In genomic region chr7:127022528-127023271, GRCm38 (mm10) we compare ENCODE assay signal across 8 mouse cellular contexts. TPM values are rescaled to one million over a fixed set of nuclear protein-coding genes. Genes with fewer than 3 reads are reported as not detected.
DNase-seq lines count a peak whose midpoint lies in the region; ATAC-seq and TF ChIP-seq lines count a peak whose summit lies in the region.

No protein-coding gene starts in this region.

- no peak for DNase-seq in heart, adult 2 months
- DNase-seq in adrenal gland, adult 18-20 months (ENCODE audit: low spot score in 2 of 2) = no peak
- DNase-seq in adrenal gland, postnatal 14 days = no peak
- no peak for DNase-seq in left cerebral cortex, postnatal 4 days

- no peak overlapping the region for H3K4me3 ChIP-seq in heart, embryonic 14.5 days (ENCODE audit: control insufficient read depth in 1 of 2, insufficient read depth in 1 of 2, low read depth in 1 of 2, low read length in 2 of 2)
- no peak overlapping the region for H3K4me3 ChIP-seq in heart, adult 2 months
- H3K4me3 ChIP-seq in ES-Bruce4 (ENCODE audit: low read depth, low read length) = peak overlapping the region; percentile 73
- no peak overlapping the region; the same call in 1 of the 2 replicates for H3K4me3 ChIP-seq in forebrain, embryonic 16.5 days (replicated peaks; ENCODE audit: low read length)
- H3K4me3 ChIP-seq in liver, embryonic 16.5 days (ENCODE audit: low read depth, low read length) = no peak overlapping the region; the same call in 1 of the 2 replicates

- H3K4me2 ChIP-seq in heart, embryonic 14.5 days (ENCODE audit: low read length) = 0 out of 2 replicates have a peak overlapping the region, but pooled peaks have one; percentile 96
- H3K4me2 ChIP-seq in forebrain, embryonic 16.5 days (ENCODE audit: low read length) = peak overlapping the region; percentile 92; the same call in 1 of the 2 replicates
- H3K4me2 ChIP-seq in liver, embryonic 16.5 days (ENCODE audit: low read depth, low read length) = no peak overlapping the region

- H3K27ac ChIP-seq in heart, embryonic 14.5 days (replicated peaks in 1 of 2; ENCODE audit: control insufficient read depth in 1 of 2, insufficient read depth in 1 of 2, low read depth in 2 of 2, low read length in 2 of 2) = no peak overlapping the region
- H3K27ac ChIP-seq in heart, adult 2 months = no peak overlapping the region
- H3K27ac ChIP-seq in ES-Bruce4 (ENCODE audit: insufficient read depth, low read length) = peak overlapping the region; percentile 37
- no peak overlapping the region for H3K27ac ChIP-seq in forebrain, embryonic 16.5 days (ENCODE audit: low read length)
- H3K27ac ChIP-seq in liver, embryonic 16.5 days (ENCODE audit: low read length) = 0 out of 2 replicates have a peak overlapping the region, but pooled peaks have one; percentile 1

- ATAC-seq in heart, embryonic 14.5 days (ENCODE audit: insufficient number of reproducible peaks, insufficient read depth, low FRiP score, low read depth) = no peak
- no peak for ATAC-seq in forebrain, embryonic 16.5 days
- no peak for ATAC-seq in liver, embryonic 16.5 days (ENCODE audit: low read depth)

- H3K9ac ChIP-seq in heart, embryonic 14.5 days (ENCODE audit: low read length) = peak overlapping the region; percentile 99; the same call in 1 of the 2 replicates
- H3K9ac ChIP-seq in heart, adult 2 months (ENCODE audit: low read depth, low read length) = no peak overlapping the region
- peak overlapping the region; percentile 92 for H3K9ac ChIP-seq in ES-Bruce4 (ENCODE audit: low read depth, poor library complexity, severe bottlenecking)
- H3K9ac ChIP-seq in forebrain, embryonic 16.5 days (replicated peaks; ENCODE audit: low read depth, low read length) = no peak overlapping the region
- H3K9ac ChIP-seq in liver, embryonic 16.5 days (ENCODE audit: low read depth, low read length) = no peak overlapping the region

- TF ChIP-seq EP300 in heart, adult 2 months (IDR thresholded peaks at IDR 0.05; ENCODE audit: insufficient read depth, low read depth, low read length) = no peak
- no peak for TF ChIP-seq EP300 in ES-Bruce4 (IDR thresholded peaks at IDR 0.05; ENCODE audit: insufficient read depth, low read depth, low read length)

- no peaks in the 10 kb centered on the region for H3K9me3 ChIP-seq in heart, embryonic 14.5 days (ENCODE audit: control insufficient read depth, low read length)
- H3K9me3 ChIP-seq in ES-Bruce4 (replicated peaks; ENCODE audit: control insufficient read depth, insufficient read depth, low read length, poor library complexity, severe bottlenecking) = no peaks in the 10 kb centered on the region
- H3K9me3 ChIP-seq in forebrain, embryonic 16.5 days (ENCODE audit: control insufficient read depth, low read length) = no peaks in the 10 kb centered on the region
- H3K9me3 ChIP-seq in liver, embryonic 16.5 days (replicated peaks; ENCODE audit: control insufficient read depth, low read length) = no peaks in the 10 kb centered on the region

- no peak for TF ChIP-seq CTCF in heart, adult 2 months (IDR thresholded peaks at IDR 0.05)
- TF ChIP-seq CTCF in ES-Bruce4 (IDR thresholded peaks at IDR 0.05; ENCODE audit: low read depth, low read length) = no peak

- peaks cover 26 to 56% of the 10 kb centered on the region in 2 experiments for H3K4me1 ChIP-seq in heart, embryonic 14.5 days (ENCODE audit: control insufficient read depth in 2 of 2, insufficient read depth in 2 of 2, low read length in 2 of 2)
- H3K4me1 ChIP-seq in heart, adult 2 months (ENCODE audit: control insufficient read depth, insufficient read depth, low read length) = peaks cover 7% of the 10 kb centered on the region
- H3K4me1 ChIP-seq in ES-Bruce4 (ENCODE audit: control insufficient read depth, insufficient read depth, low read length) = no peaks in the 10 kb centered on the region
- H3K4me1 ChIP-seq in forebrain, embryonic 16.5 days (replicated peaks; ENCODE audit: control insufficient read depth, insufficient read depth, low read length) = peaks cover 71% of the 10 kb centered on the region
- peaks cover 54% of the 10 kb centered on the region for H3K4me1 ChIP-seq in liver, embryonic 16.5 days (ENCODE audit: control insufficient read depth, low read depth, low read length)

- WGBS in heart, embryonic 14.5 days = 87% methylated on average over 7 of the region's 7 CpGs
- 81% methylated on average over 7 of the region's 7 CpGs for WGBS in heart, adult 2 months
- WGBS in forebrain, embryonic 16.5 days = 74% methylated on average over 7 of the region's 7 CpGs
- 90% methylated on average over 7 of the region's 7 CpGs for WGBS in liver, embryonic 16.5 days (ENCODE audit: insufficient replicate concordance)

- no peak for TF ChIP-seq POLR2A in heart, adult 2 months (IDR thresholded peaks at IDR 0.05; ENCODE audit: insufficient read depth, low read depth, low read length)
- TF ChIP-seq POLR2A in ES-Bruce4 (IDR thresholded peaks at IDR 0.05; ENCODE audit: insufficient read depth, low read length) = no peak

- intact Hi-C loops in heart, adult 2 months (cut with DNase I) = no loop called here
- intact Hi-C loops in left cerebral cortex, postnatal 4 days (cut with DNase I) = no loop called here

- H3K27me3 ChIP-seq in heart, embryonic 14.5 days (ENCODE audit: control insufficient read depth, insufficient read depth, low read length) = no peaks in the 10 kb centered on the region
- no peaks in the 10 kb centered on the region for H3K27me3 ChIP-seq in heart, adult 2 months (ENCODE audit: control insufficient read depth, insufficient read depth, low read length)
- no peaks in the 10 kb centered on the region for H3K27me3 ChIP-seq in ES-Bruce4 (ENCODE audit: control insufficient read depth, insufficient read depth, low read length, poor library complexity, severe bottlenecking)
- no peaks in the 10 kb centered on the region for H3K27me3 ChIP-seq in forebrain, embryonic 16.5 days (replicated peaks; ENCODE audit: control insufficient read depth, insufficient read depth, low read length)
- no peaks in the 10 kb centered on the region for H3K27me3 ChIP-seq in liver, embryonic 16.5 days (ENCODE audit: control insufficient read depth, insufficient read depth, low read depth, low read length)

- H3K79me2 ChIP-seq in heart, adult 2 months (replicated peaks; ENCODE audit: control insufficient read depth, insufficient read depth, low read length) = no peaks in the 10 kb centered on the region

- H3K36me3 ChIP-seq in heart, embryonic 14.5 days (ENCODE audit: control insufficient read depth, insufficient read depth, low read length) = peaks cover 33% of the 10 kb centered on the region
- H3K36me3 ChIP-seq in heart, adult 2 months (ENCODE audit: control insufficient read depth, insufficient read depth, low read length) = peaks cover 3% of the 10 kb centered on the region; the same call in 1 of the 2 replicates
- peaks cover 24% of the 10 kb centered on the region for H3K36me3 ChIP-seq in ES-Bruce4 (ENCODE audit: control insufficient read depth, insufficient read depth, low read length, poor library complexity, severe bottlenecking)
- peaks cover 7% of the 10 kb centered on the region for H3K36me3 ChIP-seq in forebrain, embryonic 16.5 days (ENCODE audit: control insufficient read depth, insufficient read depth)
- peaks cover 19% of the 10 kb centered on the region for H3K36me3 ChIP-seq in liver, embryonic 16.5 days (ENCODE audit: control insufficient read depth, insufficient read depth)

RNA-seq across cellular contexts. Expression of gene Prrt2, which starts 1.7 kb away (rescaled TPM):
- 2.1 and 3.2 TPM in 2 replicates for polyA plus RNA-seq in heart, embryonic 14.5 days (2014; fragmentation: Nextera tagmentation; extraction: Ambion mirVana)
- total RNA-seq in heart, adult 2 months (2021) = under 1 TPM; 0.63 to 0.77 TPM
- 5.7 and 8.0 TPM in 2 replicates for polyA plus RNA-seq in heart, adult 2 months (2012; rRNA removed)
- polyA plus RNA-seq in ES-Bruce4 (2011; ENCODE audit: insufficient read depth, insufficient read length, low read depth, missing spikeins) = 3.5 and 6.7 TPM in 2 replicates
- polyA plus RNA-seq in forebrain, embryonic 16.5 days (2015; fragmentation: Nextera tagmentation; extraction: Ambion mirVana) = 21.1 and 29.9 TPM in 2 replicates
- 0.24 and 0.67 TPM in 2 replicates for polyA plus RNA-seq in liver, embryonic 16.5 days (2015; fragmentation: Nextera tagmentation; extraction: Ambion mirVana)
- 1 to 10 TPM; 3.7 to 4.4 TPM for total RNA-seq in adrenal gland, adult 18-20 months (2021)
- 3.5 and 4.6 TPM in 2 replicates for total RNA-seq in adrenal gland, postnatal 14 days (2021)
- 100 to 1,000 TPM; 132 to 136 TPM for total RNA-seq in left cerebral cortex, postnatal 4 days (2021)

RNA-seq across cellular contexts. Expression of gene Gm42742, which starts 1.8 kb away (rescaled TPM):
- polyA plus RNA-seq in heart, embryonic 14.5 days (2014; fragmentation: Nextera tagmentation; extraction: Ambion mirVana) = 41.9 and 45.0 TPM in 2 replicates
- total RNA-seq in heart, adult 2 months (2021) = 10 to 100 TPM; 15.9 to 25.8 TPM
- polyA plus RNA-seq in heart, adult 2 months (2012; rRNA removed) = 21.7 and 24.3 TPM in 2 replicates
- polyA plus RNA-seq in ES-Bruce4 (2011; ENCODE audit: insufficient read depth, insufficient read length, low read depth, missing spikeins) = 2.2 and 23.9 TPM in 2 replicates
- 54.8 and 74.1 TPM in 2 replicates for polyA plus RNA-seq in forebrain, embryonic 16.5 days (2015; fragmentation: Nextera tagmentation; extraction: Ambion mirVana)
- 10.7 and 17.7 TPM in 2 replicates for polyA plus RNA-seq in liver, embryonic 16.5 days (2015; fragmentation: Nextera tagmentation; extraction: Ambion mirVana)
- total RNA-seq in adrenal gland, adult 18-20 months (2021) = 10 to 100 TPM; 12.9 to 27.0 TPM
- 8.4 and 26.9 TPM in 2 replicates for total RNA-seq in adrenal gland, postnatal 14 days (2021)
- total RNA-seq in left cerebral cortex, postnatal 4 days (2021) = 10 to 100 TPM; 36.7 to 48.6 TPM

RNA-seq across cellular contexts. Expression of gene Maz, which starts 4.1 kb away (rescaled TPM):
- 37.6 and 44.7 TPM in 2 replicates for polyA plus RNA-seq in heart, embryonic 14.5 days (2014; fragmentation: Nextera tagmentation; extraction: Ambion mirVana)
- total RNA-seq in heart, adult 2 months (2021) = 10 to 100 TPM; 56.5 to 59.8 TPM
- 53.7 and 57.1 TPM in 2 replicates for polyA plus RNA-seq in heart, adult 2 months (2012; rRNA removed)
- polyA plus RNA-seq in ES-Bruce4 (2011; ENCODE audit: insufficient read depth, insufficient read length, low read depth, missing spikeins) = 117 and 123 TPM in 2 replicates
- polyA plus RNA-seq in forebrain, embryonic 16.5 days (2015; fragmentation: Nextera tagmentation; extraction: Ambion mirVana) = 57.9 and 58.8 TPM in 2 replicates
- polyA plus RNA-seq in liver, embryonic 16.5 days (2015; fragmentation: Nextera tagmentation; extraction: Ambion mirVana) = 19.5 and 20.9 TPM in 2 replicates
- total RNA-seq in adrenal gland, adult 18-20 months (2021) = 100 to 1,000 TPM in 1 of 2 experiments, 10 to 100 TPM in 1; 86.0 to 132 TPM
- total RNA-seq in adrenal gland, postnatal 14 days (2021) = 133 and 142 TPM in 2 replicates
- 100 to 1,000 TPM; 322 to 334 TPM for total RNA-seq in left cerebral cortex, postnatal 4 days (2021)

RNA-seq across cellular contexts. Expression of gene Pagr1a, which starts 5.5 kb away (rescaled TPM):
- 23.1 and 25.4 TPM in 2 replicates for polyA plus RNA-seq in heart, embryonic 14.5 days (2014; fragmentation: Nextera tagmentation; extraction: Ambion mirVana)
- total RNA-seq in heart, adult 2 months (2021) = 10 to 100 TPM; 12.8 to 21.4 TPM
- polyA plus RNA-seq in heart, adult 2 months (2012; rRNA removed) = 3.6 and 4.3 TPM in 2 replicates
- 12.7 and 27.9 TPM in 2 replicates for polyA plus RNA-seq in ES-Bruce4 (2011; ENCODE audit: insufficient read depth, insufficient read length, low read depth, missing spikeins)
- 22.9 and 39.8 TPM in 2 replicates for polyA plus RNA-seq in forebrain, embryonic 16.5 days (2015; fragmentation: Nextera tagmentation; extraction: Ambion mirVana)
- polyA plus RNA-seq in liver, embryonic 16.5 days (2015; fragmentation: Nextera tagmentation; extraction: Ambion mirVana) = 17.2 and 24.3 TPM in 2 replicates
- total RNA-seq in adrenal gland, adult 18-20 months (2021) = 10 to 100 TPM in 1 of 2 experiments, 1 to 10 TPM in 1; 5.5 to 16.5 TPM
- 7.9 and 24.6 TPM in 2 replicates for total RNA-seq in adrenal gland, postnatal 14 days (2021)
- total RNA-seq in left cerebral cortex, postnatal 4 days (2021) = 10 to 100 TPM; 10.2 to 15.4 TPM

RNA-seq across cellular contexts. Expression of gene Pagr1b, which starts 6.4 kb away (rescaled TPM):
- 0.84 TPM in 1 of 2 replicates, not detected in the other for polyA plus RNA-seq in heart, embryonic 14.5 days (2014; fragmentation: Nextera tagmentation; extraction: Ambion mirVana)
- not detected for total RNA-seq in heart, adult 2 months (2021)
- polyA plus RNA-seq in heart, adult 2 months (2012; rRNA removed) = not detected in 2 replicates
- polyA plus RNA-seq in ES-Bruce4 (2011; ENCODE audit: insufficient read depth, insufficient read length, low read depth, missing spikeins) = 22.1 and 26.6 TPM in 2 replicates
- polyA plus RNA-seq in forebrain, embryonic 16.5 days (2015; fragmentation: Nextera tagmentation; extraction: Ambion mirVana) = not detected in 2 replicates
- polyA plus RNA-seq in liver, embryonic 16.5 days (2015; fragmentation: Nextera tagmentation; extraction: Ambion mirVana) = not detected in 2 replicates
- total RNA-seq in adrenal gland, adult 18-20 months (2021) = 1 to 10 TPM; 1.3 to 3.0 TPM
- 3.0 and 3.2 TPM in 2 replicates for total RNA-seq in adrenal gland, postnatal 14 days (2021)
- total RNA-seq in left cerebral cortex, postnatal 4 days (2021) = 1 to 10 TPM in 1 of 2 experiments, not detected in 1; 1.6 TPM

Comparison
In these comparisons a context has a peak if more than half of its experiments do, and no peak if none do; other contexts are left out.
1. H3K9ac ChIP-seq: peak in heart, embryonic 14.5 days (single experiment) and ES-Bruce4 (single experiment); none in heart, adult 2 months (single experiment), forebrain, embryonic 16.5 days (single experiment) and liver, embryonic 16.5 days (single experiment).
2. H3K27ac ChIP-seq: peak in ES-Bruce4 (single experiment) and liver, embryonic 16.5 days (single experiment); none in heart, embryonic 14.5 days (0 of 2), heart, adult 2 months (single experiment) and forebrain, embryonic 16.5 days (single experiment).